Mouse (Mus musculus): ENCODE measurements around the gene Atg13.

The Atg13 gene

GRCm38 (mm10) chr2:91710272-91711234 lies at the start of gene Atg13, which contains the start of gene Harbi1:
TSS of gene Atg13 (minus strand) at chr2:91710576.
TSS of gene Harbi1 (plus strand) at chr2:91710852.
- DNase-seq = peak; percentile 94

DNA sequence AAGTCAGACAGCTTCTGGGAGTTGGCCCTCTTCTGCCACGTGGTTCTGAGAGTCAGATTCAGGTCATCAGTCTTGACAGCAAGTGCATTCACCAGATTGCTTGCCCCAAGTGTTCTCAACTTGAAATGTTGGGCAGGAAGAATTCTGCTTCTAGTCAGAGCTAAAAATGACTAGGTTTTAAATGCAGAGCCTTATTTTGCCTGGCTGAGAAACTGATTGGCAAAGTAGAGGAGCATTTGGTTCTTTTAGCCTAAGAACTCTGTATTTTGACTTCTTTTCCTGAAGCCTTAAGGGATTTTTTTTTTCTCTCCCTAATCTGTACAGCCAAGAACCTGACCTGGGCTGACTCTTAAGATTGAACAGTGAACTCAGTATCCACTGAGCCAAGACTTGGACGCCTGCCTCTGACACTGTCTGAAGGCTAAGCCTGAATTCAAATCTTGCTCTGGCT lies 39.5 kb upstream of the Atg13 start:
- no peak for DNase-seq

DNA sequence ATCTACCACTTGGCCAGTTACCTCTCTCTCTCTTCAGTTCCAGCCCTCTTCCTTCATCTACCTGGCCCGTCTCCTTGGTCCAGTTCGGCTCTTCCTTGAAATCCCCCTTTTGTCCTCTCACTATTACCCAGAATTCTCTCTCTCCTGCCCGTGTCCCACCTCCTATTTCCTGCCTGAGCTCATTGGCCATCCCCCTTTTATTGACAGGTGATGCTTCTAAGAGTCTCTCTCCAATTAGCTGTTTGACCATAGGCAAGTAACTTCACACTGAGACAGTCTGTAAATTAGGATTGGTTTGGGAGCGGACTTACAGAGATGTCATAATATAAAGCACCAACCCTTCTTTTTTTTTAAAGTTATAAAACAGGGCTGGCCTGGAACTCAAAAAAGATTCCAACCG lies 34.3 kb upstream of the Atg13 start:
- no peak for DNase-seq

GRCm38 (mm10) chr2:91739586-91739985 lies 29.2 kb upstream of the Atg13 start:
- DNase-seq = no peak

DNA sequence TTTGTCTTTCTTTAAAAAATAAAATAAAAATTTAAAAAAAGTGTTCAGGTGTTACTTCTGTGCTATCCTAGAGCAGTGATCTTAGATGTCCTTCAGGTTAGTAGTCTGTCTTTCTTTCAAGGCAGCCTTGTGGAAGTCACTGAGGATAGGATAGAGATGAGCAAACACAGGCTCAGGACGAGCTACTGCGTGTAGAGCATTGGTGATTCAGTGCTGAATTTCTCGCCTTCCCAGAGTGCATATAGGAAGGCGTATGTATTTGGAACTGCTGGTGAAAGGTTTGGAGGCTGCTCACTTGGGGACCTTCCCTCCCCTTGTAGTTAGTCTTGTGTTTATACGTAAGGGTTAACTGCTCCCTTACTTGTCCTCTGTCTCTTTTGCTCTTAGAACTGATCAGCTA lies 24.8 kb upstream of the Atg13 start:
- no peak for DNase-seq

DNA sequence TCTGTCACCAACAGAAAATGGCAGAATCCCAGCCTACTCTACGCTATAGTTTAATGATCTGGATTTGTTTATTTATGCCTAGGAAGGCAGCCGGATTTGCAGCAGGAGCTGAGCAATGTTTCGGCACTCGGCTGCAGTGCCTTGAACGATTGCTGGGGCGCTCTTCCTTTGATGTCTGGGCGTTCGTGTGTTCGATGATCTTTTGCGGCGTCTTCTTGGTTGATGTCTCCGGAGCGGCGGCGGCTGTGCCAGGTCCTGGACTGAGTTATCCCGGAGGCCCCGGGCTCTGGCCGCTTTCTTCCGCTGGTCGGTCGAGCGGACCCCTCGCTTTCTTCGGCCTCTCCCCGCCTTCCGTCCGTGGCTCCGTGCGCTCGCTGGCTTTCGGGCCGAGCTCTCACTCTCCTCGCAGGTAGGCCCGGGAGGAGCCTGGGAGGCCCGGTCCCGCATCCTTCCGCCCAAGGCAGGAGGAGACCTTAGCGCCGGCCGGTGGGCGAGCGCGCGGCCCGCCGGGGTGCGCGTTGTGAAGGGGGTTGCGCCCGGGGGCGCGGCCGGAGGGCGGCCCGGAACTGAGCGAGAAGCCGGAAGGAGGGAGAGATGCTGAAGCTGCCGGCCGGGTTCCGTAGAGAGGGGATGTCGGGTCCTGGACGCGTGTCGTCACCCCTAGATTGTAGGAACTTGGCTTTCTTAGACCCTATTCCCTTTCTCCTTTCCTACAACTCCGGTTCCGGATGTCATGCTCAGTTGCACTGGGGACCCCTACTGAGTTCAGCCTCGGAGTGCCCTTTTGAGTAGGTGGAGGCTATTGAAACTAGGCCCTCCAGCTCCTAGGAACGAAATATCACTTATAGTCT lies 19.8 kb upstream of the Atg13 start, which contains the start of gene Ambra1:
Gene Ambra1 (plus strand): TSS at position 164 of the 851 bp plus-strand sequence.
- peak; percentile 85 for DNase-seq

- DNase-seq = no peak
These were observed 19.2 kb upstream of the Atg13 start for GRCm38 (mm10) chr2:91729571-91729970.

- no peak for DNase-seq
These were observed 16.6 kb upstream of the Atg13 start for GRCm38 (mm10) chr2:91727011-91727410.

DNA sequence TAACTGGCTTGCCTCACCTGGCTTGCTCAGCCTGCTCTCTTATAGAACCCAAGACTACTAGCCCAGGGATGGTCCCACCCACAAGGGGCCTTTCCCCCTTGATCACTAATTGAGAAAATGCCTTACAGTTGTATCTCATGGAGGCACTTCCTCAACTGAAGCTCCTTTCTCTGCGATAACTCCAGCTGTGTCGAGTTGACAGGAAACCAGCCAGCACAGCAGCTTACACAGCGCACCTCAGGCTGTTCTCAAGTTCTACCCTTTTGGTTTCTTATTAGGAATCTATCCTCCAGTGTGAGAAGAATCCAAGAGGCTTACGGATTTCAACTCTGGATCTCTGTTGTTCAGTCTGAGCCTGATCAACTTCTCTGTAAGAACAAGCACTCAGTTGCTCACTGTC lies 15.1 kb upstream of the Atg13 start:
- peak; percentile 19 for DNase-seq

GRCm38 (mm10) chr2:91724716-91725115 lies 14.3 kb upstream of the Atg13 start:
- DNase-seq = no peak

GRCm38 (mm10) chr2:91723951-91724350 lies 13.6 kb upstream of the Atg13 start:
- no peak for DNase-seq

DNA sequence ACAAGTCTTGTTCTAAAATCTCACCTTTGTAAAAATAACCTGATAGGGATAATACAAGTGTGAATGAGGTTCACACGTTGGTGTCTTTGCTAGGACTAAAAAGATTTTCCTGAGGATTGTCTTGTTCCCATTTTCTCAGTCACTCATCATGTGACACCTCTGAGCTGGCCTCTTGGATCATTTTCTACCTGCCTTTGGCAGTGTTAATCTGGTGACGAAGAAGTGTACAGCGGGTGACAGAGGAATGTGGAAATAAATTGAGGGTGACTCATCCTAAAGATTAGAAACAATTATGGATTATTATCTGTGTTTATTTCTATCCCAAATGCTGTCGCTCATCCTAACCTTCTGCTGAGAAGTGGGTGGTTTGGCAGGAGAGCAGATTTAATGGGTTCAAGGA lies 13.0 kb upstream of the Atg13 start:
- DNase-seq = no peak

DNA sequence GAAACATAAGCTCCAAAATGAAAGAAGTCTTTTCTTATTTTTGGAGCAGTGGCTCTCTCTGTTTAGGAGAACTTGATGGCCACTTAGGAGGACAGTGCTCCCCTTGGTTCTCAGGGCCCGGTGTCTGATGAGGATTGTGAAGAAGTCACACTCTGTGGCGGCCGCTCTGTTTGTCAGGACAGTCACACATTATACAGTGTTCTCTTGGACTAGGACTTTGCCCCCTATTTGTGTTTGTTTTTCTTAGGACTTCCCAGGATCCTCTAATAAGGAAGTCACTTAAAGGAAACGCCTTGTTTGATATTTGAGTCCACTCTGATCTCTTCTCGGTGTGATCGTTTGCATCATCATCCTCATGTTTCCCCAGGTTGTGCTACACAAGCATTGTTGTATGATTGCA lies 7.9 kb upstream of the Atg13 start:
- DNase-seq = no peak

DNA sequence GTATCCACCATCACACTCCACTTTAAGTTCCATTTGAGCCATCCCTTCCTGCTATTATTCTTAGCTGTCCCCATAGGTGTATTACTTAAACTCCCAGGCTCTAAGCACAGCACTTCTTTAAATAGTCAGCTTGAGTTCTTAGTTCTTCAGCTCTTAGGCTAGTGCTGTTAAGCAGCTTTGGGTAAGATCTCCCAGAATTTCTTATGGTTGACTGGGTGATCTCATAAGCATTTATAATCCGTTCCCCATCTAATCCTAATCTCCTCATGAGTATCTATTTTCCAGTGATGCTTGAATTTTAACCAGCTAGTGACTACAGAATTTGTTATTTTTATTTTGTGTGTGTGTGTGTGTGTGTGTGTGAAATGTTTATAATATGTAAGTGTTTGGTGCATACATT lies 4.5 kb upstream of the Atg13 start:
- no peak for DNase-seq

DNA sequence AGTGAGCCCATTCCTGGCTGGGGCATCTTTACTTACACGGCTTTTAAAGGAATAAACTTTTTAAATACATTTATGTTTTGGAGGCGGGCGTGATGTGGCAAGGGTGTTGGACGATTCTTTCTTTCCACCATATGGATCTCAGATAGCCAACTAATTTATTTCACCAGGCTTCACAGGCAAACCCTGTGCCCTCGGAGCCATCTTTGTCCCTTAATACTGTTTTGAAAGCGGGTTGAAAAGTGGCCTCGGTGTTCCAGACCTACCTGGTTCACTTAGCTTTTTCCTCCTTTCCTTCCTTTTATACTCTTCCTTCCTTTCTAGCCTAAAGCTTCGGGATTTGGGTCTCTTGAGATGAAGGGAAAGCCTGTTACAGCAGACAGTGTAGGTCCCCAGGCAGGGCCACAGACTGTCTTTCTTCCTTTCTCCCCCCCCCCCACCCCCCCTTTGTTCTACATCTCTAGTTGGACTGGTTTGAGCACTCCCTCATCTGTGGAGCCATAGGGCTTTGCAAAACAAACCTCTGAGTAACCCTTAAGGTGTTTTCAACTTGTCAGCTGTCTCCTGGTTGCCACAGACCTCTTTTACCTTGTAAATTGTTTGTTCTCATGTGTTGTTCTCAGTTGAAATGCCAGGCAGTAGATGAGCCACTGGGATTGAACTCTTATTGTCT lies 1.0 kb upstream of the Atg13 start:
- DNase-seq = no peak

GRCm38 (mm10) chr2:91708361-91708760 lies 2.0 kb downstream of the Atg13 start:
- DNase-seq = no peak

DNA sequence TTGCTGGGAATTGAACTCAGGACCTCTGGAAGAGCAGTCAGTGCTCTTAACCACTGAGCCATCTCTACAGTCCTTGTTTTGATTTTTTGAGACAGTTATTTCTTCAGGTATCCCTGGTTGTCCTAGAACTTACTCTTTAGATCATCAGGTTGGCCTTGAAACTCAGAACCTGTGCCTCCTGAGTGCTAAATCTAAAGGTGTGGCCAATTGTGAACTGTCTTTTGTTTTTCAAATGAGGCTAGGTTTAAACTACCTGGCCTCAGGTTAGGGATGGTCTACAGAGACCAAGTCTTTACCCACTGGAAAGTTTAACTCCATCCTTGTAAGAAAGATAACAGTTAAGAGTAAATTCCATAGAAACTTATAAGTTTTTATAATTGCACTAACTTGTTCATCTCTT lies 3.9 kb downstream of the Atg13 start:
- no peak for DNase-seq

DNA sequence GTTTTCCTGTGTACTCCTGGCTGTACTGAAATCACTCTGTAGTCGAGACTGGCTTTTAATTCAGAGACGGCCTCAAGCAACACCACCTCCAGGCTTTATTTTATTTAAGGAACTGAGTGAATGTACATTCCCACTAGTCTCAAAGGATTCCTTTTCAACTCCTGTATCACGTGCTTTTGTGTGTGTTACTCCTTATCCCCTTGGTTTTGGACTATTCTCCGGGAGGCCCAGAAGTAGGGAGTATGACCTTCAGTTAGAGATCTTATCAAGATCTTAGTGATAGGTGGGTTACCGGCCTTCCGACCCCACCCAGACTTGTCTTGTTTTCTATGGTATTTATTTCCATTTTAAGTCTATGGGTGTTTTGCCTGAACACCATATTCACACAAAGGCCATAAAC lies 4.6 kb downstream of the Atg13 start:
- no peak for DNase-seq

DNA sequence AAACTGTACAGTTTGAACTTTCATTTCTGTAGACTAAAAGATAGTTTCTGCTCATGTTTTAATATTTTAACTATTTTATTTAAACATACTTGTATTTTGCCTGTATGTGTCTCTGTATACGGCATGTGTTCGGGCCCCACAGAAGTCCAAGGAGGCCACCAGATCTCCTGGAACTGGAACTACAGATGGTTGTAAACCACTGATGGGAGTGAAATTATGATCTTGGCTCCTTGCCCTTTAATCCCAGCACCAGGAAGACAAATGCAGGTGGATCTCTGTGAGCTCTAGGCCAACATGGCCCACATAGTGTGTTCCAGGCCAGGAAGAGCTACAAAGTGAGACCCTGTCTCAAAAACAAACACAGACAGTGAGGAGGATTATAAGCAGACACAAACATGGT lies 9.0 kb downstream of the Atg13 start:
- DNase-seq = no peak

- DNase-seq = no peak
These were observed 11.2 kb downstream of the Atg13 start for GRCm38 (mm10) chr2:91699225-91699624.

GRCm38 (mm10) chr2:91696225-91696590 lies 14.2 kb downstream of the Atg13 start:
- DNase-seq = no peak

GRCm38 (mm10) chr2:91695436-91696224 lies 14.7 kb downstream of the Atg13 start:
- DNase-seq = no peak

Measured in liver (tissue).